Mouse (Mus musculus) cerebellum, postnatal 25 days (tissue): ENCODE results near the gene Antxr1.
A peak's percentile ranks its signal among the peaks of the same experiment; 100 is the strongest.

Experiments
- DNase-seq, 2 experiments: peaks; one replicate each; pipeline ENCODE4 v3.0.0; 2021; ENCODE audit warnings: mixed read lengths in 2 of 2

Gene Antxr1

GRCm38 (mm10) chr6:87335091-87335934 is at the start of gene Antxr1:
Gene Antxr1, minus strand, starts transcription at chr6:87335821.
- DNase-seq = peak; percentile 59 to 60

GRCm38 (mm10) chr6:87384761-87385160 is 49.1 kb upstream of the Antxr1 start:
- no peak for DNase-seq

GRCm38 (mm10) chr6:87383926-87384691 is 48.5 kb upstream of the Antxr1 start:
- DNase-seq = peak in 1 of 2 experiments; percentile 41

- no peak for DNase-seq
These were observed 37.4 kb upstream of the Antxr1 start, which contains the start of gene Gkn2 for GRCm38 (mm10) chr6:87373057-87373456. Gene Gkn2, plus strand, starts transcription at chr6:87373357.

GRCm38 (mm10) chr6:87369223-87369622 is 33.6 kb upstream of the Antxr1 start:
- DNase-seq = no peak

- DNase-seq = no peak
These were observed 18.8 kb upstream of the Antxr1 start for GRCm38 (mm10) chr6:87354441-87354840.

- DNase-seq = no peak
These were observed 15.2 kb upstream of the Antxr1 start, which contains the start of gene Gkn1 for GRCm38 (mm10) chr6:87350829-87351228. Gene Gkn1, minus strand, starts transcription at chr6:87350942.

- DNase-seq = no peak
These were observed 294 bp upstream of the Antxr1 start for GRCm38 (mm10) chr6:87335935-87336295.

GRCm38 (mm10) chr6:87334361-87335090 is 1.1 kb downstream of the Antxr1 start:
- DNase-seq = peak in 1 of 2 experiments; percentile 9

- no peak for DNase-seq
These were observed 3.2 kb downstream of the Antxr1 start for GRCm38 (mm10) chr6:87332380-87332779.

- peak in 1 of 2 experiments; percentile 14 for DNase-seq
These were observed 7.1 kb downstream of the Antxr1 start for GRCm38 (mm10) chr6:87328265-87329173.

GRCm38 (mm10) chr6:87326932-87327331 is 8.7 kb downstream of the Antxr1 start:
- no peak for DNase-seq

GRCm38 (mm10) chr6:87323381-87323780 is 12.2 kb downstream of the Antxr1 start:
- peak in 1 of 2 experiments; percentile 32 for DNase-seq

- DNase-seq = no peak
These were observed 17.0 kb downstream of the Antxr1 start for GRCm38 (mm10) chr6:87318651-87319050.

- no peak for DNase-seq
These were observed 18.7 kb downstream of the Antxr1 start for GRCm38 (mm10) chr6:87316966-87317365.

GRCm38 (mm10) chr6:87312761-87313160 is 22.9 kb downstream of the Antxr1 start:
- DNase-seq = peak in 1 of 2 experiments; percentile 17

- no peak for DNase-seq
These were observed 31.1 kb downstream of the Antxr1 start for GRCm38 (mm10) chr6:87304486-87304885.

GRCm38 (mm10) chr6:87302746-87303145 is 32.9 kb downstream of the Antxr1 start:
- DNase-seq = no peak

GRCm38 (mm10) chr6:87301991-87302390 is 33.6 kb downstream of the Antxr1 start:
- DNase-seq = no peak

GRCm38 (mm10) chr6:87294904-87295303 is 40.7 kb downstream of the Antxr1 start:
- no peak for DNase-seq

- no peak for DNase-seq
These were observed 42.4 kb downstream of the Antxr1 start for GRCm38 (mm10) chr6:87292911-87293851.
